Mouse (Mus musculus): Measurements from ENCODE around the gene Lgals9. TPM values are rescaled to one million over a fixed set of nuclear protein-coding genes. Genes with fewer than 3 reads are reported as not detected.
"Not testable (repeated sequence)": the region's sequence is repeated elsewhere in the genome, so short reads cannot be mapped to it uniquely, and the experiment has no call there.

Gene Lgals9
- total and polyA plus RNA-seq, 2 experiments from 2014 or later, result 21.8 to 24.0 TPM

DNA sequence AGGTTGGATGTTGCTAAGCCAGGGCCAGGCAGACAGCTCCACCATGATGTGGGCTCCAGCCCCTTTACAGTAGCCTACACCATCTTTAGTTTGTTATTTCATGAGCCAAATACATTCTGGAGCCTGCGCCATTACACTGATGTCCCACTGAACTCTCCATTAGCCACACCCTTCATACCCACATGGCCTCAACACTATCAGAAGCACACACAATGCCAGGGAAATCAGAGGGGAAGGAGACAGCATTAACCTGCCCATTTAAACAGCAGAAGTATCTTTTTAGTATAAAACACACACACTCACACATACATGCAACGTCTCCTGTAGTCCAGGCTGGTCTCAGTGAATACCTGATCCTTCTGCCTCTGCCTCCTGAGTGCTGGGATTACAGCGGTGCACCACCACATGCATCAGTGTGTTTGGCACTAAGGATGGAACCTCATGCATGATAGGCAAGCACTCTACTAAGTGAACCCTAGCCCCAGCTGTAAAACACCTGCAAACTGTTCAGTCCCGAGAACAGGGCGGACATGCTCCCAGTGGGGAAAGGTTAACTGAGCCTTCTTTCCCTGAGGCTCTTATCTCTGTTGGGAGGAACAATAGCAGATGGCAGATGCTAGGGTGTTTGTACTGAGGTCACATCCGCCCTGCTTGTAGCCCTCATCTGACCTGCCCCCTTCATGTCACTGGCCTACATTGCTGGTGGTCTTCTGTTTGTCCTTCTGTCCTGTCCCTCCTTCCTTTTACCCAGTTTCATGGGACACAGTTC, 23.4 kb upstream of the Lgals9 start:
- DNase-seq (ENCODE audit: low spot score) (no peak), ATAC-seq (no peak)
- no peak overlapping the region for H3K9ac ChIP-seq (replicated peaks; ENCODE audit: low read length)
- no peaks in the 10 kb centered on the region for H3K4me1 ChIP-seq (ENCODE audit: insufficient read depth, low read length)
- no peak overlapping the region for H3K4me2 ChIP-seq (ENCODE audit: low read depth, low read length)
- TF ChIP-seq CTCF (IDR thresholded peaks at IDR 0.05; ENCODE audit: low read depth), result no peak
- no peak overlapping the region for H3K27ac ChIP-seq
- H3K9me3 ChIP-seq (ENCODE audit: low read length), result no peaks in the 10 kb centered on the region
- H3K4me3 ChIP-seq (ENCODE audit: low read length), result no peak overlapping the region
- WGBS, result 73% methylated on average over 6 of the region's 6 CpGs
- no peaks in the 10 kb centered on the region for H3K36me3 ChIP-seq (ENCODE audit: insufficient read depth, low read length)
- H3K27me3 ChIP-seq (ENCODE audit: insufficient read depth, low read length), result no peaks in the 10 kb centered on the region

- H3K27me3 ChIP-seq (ENCODE audit: insufficient read depth, low read length); H3K4me1 ChIP-seq (ENCODE audit: insufficient read depth, low read length); H3K9ac ChIP-seq (replicated peaks; ENCODE audit: low read length); H3K4me2 ChIP-seq (ENCODE audit: low read depth, low read length); H3K36me3 ChIP-seq (ENCODE audit: insufficient read depth, low read length); DNase-seq (ENCODE audit: low spot score); ATAC-seq; H3K9me3 ChIP-seq (ENCODE audit: low read length); H3K4me3 ChIP-seq (ENCODE audit: low read length); H3K27ac ChIP-seq: not testable (repeated sequence)
- WGBS, result 86% methylated on average over 3 of the region's 3 CpGs
Measured at GRCm38 (mm10) chr11:79007356-79007755, 22.6 kb upstream of the Lgals9 start.

- no peaks in the 10 kb centered on the region for H3K36me3 ChIP-seq (ENCODE audit: insufficient read depth, low read length)
- H3K9me3 ChIP-seq (ENCODE audit: low read length), result no peaks in the 10 kb centered on the region
- TF ChIP-seq CTCF (IDR thresholded peaks at IDR 0.05; ENCODE audit: low read depth), result no peak
- H3K27me3 ChIP-seq (ENCODE audit: insufficient read depth, low read length), result no peaks in the 10 kb centered on the region
- H3K4me3 ChIP-seq (ENCODE audit: low read length), result no peak overlapping the region
- no peak overlapping the region for H3K4me2 ChIP-seq (ENCODE audit: low read depth, low read length)
- DNase-seq (ENCODE audit: low spot score) (no peak), ATAC-seq (no peak)
- no peak overlapping the region for H3K27ac ChIP-seq
- H3K9ac ChIP-seq (replicated peaks; ENCODE audit: low read length), result no peak overlapping the region
- H3K4me1 ChIP-seq (ENCODE audit: insufficient read depth, low read length), result no peaks in the 10 kb centered on the region
- WGBS, result 60% methylated on average over 5 of the region's 5 CpGs
Measured at GRCm38 (mm10) chr11:79006417-79006816, 21.7 kb upstream of the Lgals9 start.

GRCm38 (mm10) chr11:79005578-79006394, 21.0 kb upstream of the Lgals9 start:
- H3K4me2 ChIP-seq (ENCODE audit: low read depth, low read length), result no peak overlapping the region
- ATAC-seq (no peak), DNase-seq (ENCODE audit: low spot score) (no peak)
- H3K27me3 ChIP-seq (ENCODE audit: insufficient read depth, low read length), result no peaks in the 10 kb centered on the region
- WGBS, result 91% methylated on average over 14 of the region's 14 CpGs
- H3K9ac ChIP-seq (replicated peaks; ENCODE audit: low read length), result no peak overlapping the region
- H3K4me3 ChIP-seq (ENCODE audit: low read length), result no peak overlapping the region
- no peaks in the 10 kb centered on the region for H3K4me1 ChIP-seq (ENCODE audit: insufficient read depth, low read length)
- no peak overlapping the region for H3K27ac ChIP-seq
- H3K9me3 ChIP-seq (ENCODE audit: low read length), result no peaks in the 10 kb centered on the region
- no peak for TF ChIP-seq CTCF (IDR thresholded peaks at IDR 0.05; ENCODE audit: low read depth)
- no peaks in the 10 kb centered on the region for H3K36me3 ChIP-seq (ENCODE audit: insufficient read depth, low read length)

DNA sequence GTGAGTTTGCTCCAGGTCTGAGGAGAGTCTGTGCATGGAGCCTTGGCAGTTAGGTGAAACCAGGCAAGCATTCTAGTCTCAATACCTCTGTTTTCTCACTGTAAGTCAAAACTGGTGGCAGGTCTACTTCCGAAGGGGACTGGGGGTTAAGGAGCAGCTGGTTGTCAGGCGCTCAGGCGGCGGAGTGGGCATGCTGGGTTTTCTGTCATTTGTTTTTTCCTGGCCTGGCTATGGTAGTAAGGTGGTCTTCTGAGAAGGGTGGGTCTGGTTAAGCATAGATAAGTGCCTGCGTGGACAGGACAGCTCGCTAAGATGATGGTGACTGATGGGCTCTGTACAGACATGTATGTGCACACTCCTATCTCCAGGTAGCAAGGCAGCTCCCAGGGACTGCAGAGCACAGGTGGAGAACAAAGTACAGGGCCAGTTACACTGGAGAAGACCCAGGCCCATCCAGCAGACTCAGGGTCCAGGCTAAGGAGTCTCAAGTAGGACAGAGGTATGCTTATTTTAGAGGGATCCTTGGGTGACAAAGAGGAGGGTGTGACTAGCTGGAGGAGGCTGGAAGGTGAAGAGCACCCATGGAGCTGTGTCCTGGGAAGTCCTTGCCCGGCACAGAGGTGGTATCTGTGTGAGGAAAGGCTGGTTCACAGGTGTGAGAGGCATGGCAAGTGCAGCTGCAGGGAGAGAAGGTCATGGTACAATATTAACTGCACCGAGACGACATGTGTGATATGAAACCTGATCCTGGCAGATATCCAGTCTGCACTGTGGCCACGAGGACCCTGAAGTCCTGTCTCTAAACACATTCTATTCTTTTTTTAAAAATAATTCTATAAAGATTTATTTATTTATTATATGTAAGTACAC, 19.3 kb upstream of the Lgals9 start:
- Histone ChIP-seq H3K9ac (replicated peaks; ENCODE audit: low read length) (no peak overlapping the region), H3K9me3 (ENCODE audit: low read length) (no peaks in the 10 kb centered on the region), H3K36me3 (ENCODE audit: insufficient read depth, low read length) (no peaks in the 10 kb centered on the region), H3K4me2 (ENCODE audit: low read depth, low read length) (no peak overlapping the region), H3K4me1 (ENCODE audit: insufficient read depth, low read length) (no peaks in the 10 kb centered on the region), H3K27ac (no peak overlapping the region), H3K4me3 (ENCODE audit: low read length) (no peak overlapping the region), H3K27me3 (ENCODE audit: insufficient read depth, low read length) (no peaks in the 10 kb centered on the region)
- no peak for TF ChIP-seq CTCF (IDR thresholded peaks at IDR 0.05; ENCODE audit: low read depth)
- DNase-seq (ENCODE audit: low spot score) (no peak), ATAC-seq (no peak)
- 84% methylated on average over 10 of the region's 10 CpGs for WGBS

DNA sequence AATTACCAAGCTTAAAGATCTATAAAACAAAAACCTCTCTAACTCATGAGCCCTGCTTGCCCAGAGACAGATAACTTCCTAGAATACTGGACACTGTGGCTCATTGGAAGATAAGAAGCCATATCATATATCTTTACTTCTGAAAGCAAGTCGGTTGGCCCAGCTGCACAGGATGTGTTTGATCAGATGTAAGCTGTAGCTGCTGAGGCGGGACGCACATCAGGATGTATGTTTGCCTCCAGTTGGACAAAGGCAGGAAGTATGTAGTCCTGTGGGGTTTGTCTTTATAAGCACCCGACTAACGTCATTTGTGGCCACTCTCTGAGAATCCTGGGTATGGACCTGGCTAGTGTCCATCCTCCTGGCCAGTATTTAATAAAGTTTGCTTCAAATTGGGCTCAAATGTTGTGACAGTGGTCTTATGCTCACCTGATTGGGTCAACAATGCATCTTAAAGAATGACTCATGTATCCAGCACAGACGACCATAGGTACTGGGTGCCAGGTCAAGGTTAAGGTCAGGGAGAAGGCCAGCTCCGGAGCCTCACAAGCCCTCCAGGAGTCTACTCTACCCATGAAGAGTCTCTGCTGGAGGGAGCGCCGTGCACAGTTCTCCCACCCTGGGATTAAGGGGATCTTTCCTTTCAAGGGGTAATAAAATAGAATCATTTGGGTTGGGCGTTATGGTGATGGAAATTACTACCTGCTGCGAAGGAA, 18.5 kb upstream of the Lgals9 start:
- Histone ChIP-seq H3K4me3 (ENCODE audit: low read length) (no peak overlapping the region), H3K9ac (replicated peaks; ENCODE audit: low read length) (no peak overlapping the region), H3K27ac (0 out of 2 replicates have a peak overlapping the region, but pooled peaks have one; percentile 21), H3K4me2 (ENCODE audit: low read depth, low read length) (no peak overlapping the region), H3K9me3 (ENCODE audit: low read length) (no peaks in the 10 kb centered on the region), H3K36me3 (ENCODE audit: insufficient read depth, low read length) (no peaks in the 10 kb centered on the region), H3K27me3 (ENCODE audit: insufficient read depth, low read length) (no peaks in the 10 kb centered on the region), H3K4me1 (ENCODE audit: insufficient read depth, low read length) (no peaks in the 10 kb centered on the region)
- no peak for ATAC-seq
- 81% methylated on average over 11 of the region's 11 CpGs for WGBS
- no peak for DNase-seq (ENCODE audit: low spot score)
- TF ChIP-seq CTCF (IDR thresholded peaks at IDR 0.05; ENCODE audit: low read depth), result no peak
